Mouse (Mus musculus): ENCODE data around the gene Pon3.
"Not testable (repeated sequence)": the region's sequence is repeated elsewhere in the genome, so short reads cannot be mapped to it uniquely, and the experiment has no call there.

Gene Pon3

GRCm38 (mm10) chr6:5245926-5246325, 10.2 kb downstream of the Pon3 start:
- DNase-seq: no peak

- DNase-seq: no peak
Observed at GRCm38 (mm10) chr6:5238799-5239198, 17.3 kb downstream of the Pon3 start.

- DNase-seq: no peak
Observed at GRCm38 (mm10) chr6:5237510-5237909, 18.6 kb downstream of the Pon3 start.

- no peak for DNase-seq
Observed at GRCm38 (mm10) chr6:5236843-5237371, 19.2 kb downstream of the Pon3 start.

GRCm38 (mm10) chr6:5234563-5234962, 21.5 kb downstream of the Pon3 start:
- DNase-seq: no peak

GRCm38 (mm10) chr6:5233812-5234211, 22.3 kb downstream of the Pon3 start:
- no peak for DNase-seq

- DNase-seq: no peak
Observed at GRCm38 (mm10) chr6:5232022-5232421, 24.1 kb downstream of the Pon3 start.

GRCm38 (mm10) chr6:5230261-5230660, 25.8 kb downstream of the Pon3 start:
- no peak for DNase-seq

GRCm38 (mm10) chr6:5223551-5223950, 32.5 kb downstream of the Pon3 start:
- DNase-seq: not testable (repeated sequence)

GRCm38 (mm10) chr6:5222080-5222479, 34.0 kb downstream of the Pon3 start:
- DNase-seq: no peak

GRCm38 (mm10) chr6:5218190-5218589, 37.9 kb downstream of the Pon3 start:
- no peak for DNase-seq

GRCm38 (mm10) chr6:5207817-5208216, 48.3 kb downstream of the Pon3 start:
- no peak for DNase-seq

- DNase-seq: no peak
Observed at GRCm38 (mm10) chr6:5199916-5200315, 56.2 kb downstream of the Pon3 start.

GRCm38 (mm10) chr6:5199376-5199905, 56.6 kb downstream of the Pon3 start:
- no peak for DNase-seq

- no peak for DNase-seq
Observed at GRCm38 (mm10) chr6:5198590-5198989, 57.5 kb downstream of the Pon3 start.

GRCm38 (mm10) chr6:5193693-5194092, 62.4 kb downstream of the Pon3 start, which contains the start of gene Pon1:
Gene Pon1, minus strand, starts transcription at chr6:5193946.
- no peak for DNase-seq

- no peak for DNase-seq
Observed at GRCm38 (mm10) chr6:5190761-5191160, 65.3 kb downstream of the Pon3 start.

GRCm38 (mm10) chr6:5189507-5189906, 66.6 kb downstream of the Pon3 start:
- no peak for DNase-seq

GRCm38 (mm10) chr6:5188938-5189337, 67.1 kb downstream of the Pon3 start:
- DNase-seq: no peak

- no peak for DNase-seq
Observed at GRCm38 (mm10) chr6:5188036-5188435, 68.0 kb downstream of the Pon3 start.

GRCm38 (mm10) chr6:5187586-5187985, 68.5 kb downstream of the Pon3 start:
- DNase-seq: no peak

- DNase-seq: no peak
Observed at GRCm38 (mm10) chr6:5186229-5186950, 69.7 kb downstream of the Pon3 start.

GRCm38 (mm10) chr6:5180645-5181044, 75.4 kb downstream of the Pon3 start:
- no peak for DNase-seq

- no peak for DNase-seq
Observed at GRCm38 (mm10) chr6:5179189-5179588, 76.9 kb downstream of the Pon3 start.
